Mouse (Mus musculus) thymus, adult 2 months (tissue): ENCODE measurements around the gene 4930544D05Rik.

Experiments
- CTCF ChIP-seq: fragments of 200-500 bp; IDR thresholded peaks from 2 replicates; pipeline ENCODE4 v1.5.1; 2012; ENCODE audit warnings: mild to moderate bottlenecking, control low read depth, low read length, moderate library complexity, borderline replicate concordance; ENCODE audit not compliant: control insufficient read depth, poor library complexity, insufficient read depth; ENCODE audit errors: extremely low read depth
- POLR2A ChIP-seq: fragments of 200-500 bp; IDR thresholded peaks from 2 replicates; pipeline ENCODE4 v1.6.1; 2012; ENCODE audit warnings: mild to moderate bottlenecking, low read length, control low read depth, moderate library complexity; ENCODE audit not compliant: control insufficient read depth, poor library complexity, insufficient read depth; ENCODE audit errors: extremely low read depth

- TF ChIP-seq CTCF (no peak), POLR2A (no peak)
Observed at GRCm38 (mm10) chr11:70656964-70657363, 41.3 kb downstream of the 4930544D05Rik start, which contains the start of gene Eno3.
